Mouse (Mus musculus) midbrain, embryonic 16.5 days (tissue): Measurements from ENCODE around the gene Nfx1. TPM values are rescaled to one million over a fixed set of nuclear protein-coding genes. Genes with fewer than 3 reads are reported as not detected.

Source experiments
- ATAC-seq: fragments of 200-750 bp; cut with Nextera tagmentation; 2 replicates; pipeline ENCODE4 v1.8.0; 2017; ENCODE audit warnings: moderate TSS enrichment
- H3K27ac ChIP-seq: fragments of 300-500 bp; sonication (generic); 2 replicates; pipeline ENCODE4 v1.5.1; 2014; ENCODE audit warnings: mild to moderate bottlenecking, low read length, mixed read lengths
- H3K27me3 ChIP-seq: fragments of 300-500 bp; sonication (generic); 2 replicates; pipeline ENCODE4 v1.6.1; 2014; ENCODE audit warnings: low read depth, low read length, mixed read lengths; ENCODE audit not compliant: control insufficient read depth, insufficient read depth
- H3K36me3 ChIP-seq: fragments of 300-500 bp; sonication (generic); 2 replicates; pipeline ENCODE4 v1.6.1; 2014; ENCODE audit warnings: mild to moderate bottlenecking, low read length, moderate library complexity, mixed read lengths; ENCODE audit not compliant: control insufficient read depth, insufficient read depth
- H3K4me1 ChIP-seq: fragments of 300-500 bp; sonication (generic); 2 replicates; pipeline ENCODE4 v1.6.1; 2014; ENCODE audit warnings: mild to moderate bottlenecking, low read length, mixed read lengths; ENCODE audit not compliant: control insufficient read depth, insufficient read depth
- H3K4me2 ChIP-seq: fragments of 300-500 bp; sonication (generic); 2 replicates; pipeline ENCODE4 v1.6.1; 2014; ENCODE audit warnings: mild to moderate bottlenecking, low read length, mixed read lengths
- H3K4me3 ChIP-seq: fragments of 300-500 bp; sonication (generic); 2 replicates; pipeline ENCODE4 v1.5.1; 2014; ENCODE audit warnings: low read depth, mild to moderate bottlenecking, low read length, moderate library complexity, mixed read lengths
- H3K9ac ChIP-seq: fragments of 300-500 bp; sonication (generic); 2 replicates; pipeline ENCODE4 v1.6.1; 2014; ENCODE audit warnings: low read depth, low read length, mixed read lengths
- H3K9me3 ChIP-seq: fragments of 300-500 bp; sonication (generic); replicated peaks from 2 replicates; pipeline ENCODE4 v1.6.1; 2014; ENCODE audit warnings: mild to moderate bottlenecking, low read length, mixed read lengths; ENCODE audit not compliant: control insufficient read depth, poor library complexity, severe bottlenecking
- WGBS: fragments of 180-500 bp; shearing (Covaris S2); extraction: QIAGEN DNeasy Blood & Tissue Kit; methylation state at CpG from one replicate; pipeline ENCODE4 v1.1.7; 2014; 5-methylcytosine and 5-hydroxymethylcytosine counted together
- polyA plus RNA-seq: library from polyadenylated mRNA; unstranded; fragments of >200 nt; fragmentation: Nextera tagmentation; extraction: Ambion mirVana; gene quantifications from 2 replicates; pipeline ENCODE4 v1.2.1, GENCODE M21; 2015

Gene Nfx1
- polyA plus RNA-seq, 1 experiment from 2014 or later, result 115 TPM

DNA sequence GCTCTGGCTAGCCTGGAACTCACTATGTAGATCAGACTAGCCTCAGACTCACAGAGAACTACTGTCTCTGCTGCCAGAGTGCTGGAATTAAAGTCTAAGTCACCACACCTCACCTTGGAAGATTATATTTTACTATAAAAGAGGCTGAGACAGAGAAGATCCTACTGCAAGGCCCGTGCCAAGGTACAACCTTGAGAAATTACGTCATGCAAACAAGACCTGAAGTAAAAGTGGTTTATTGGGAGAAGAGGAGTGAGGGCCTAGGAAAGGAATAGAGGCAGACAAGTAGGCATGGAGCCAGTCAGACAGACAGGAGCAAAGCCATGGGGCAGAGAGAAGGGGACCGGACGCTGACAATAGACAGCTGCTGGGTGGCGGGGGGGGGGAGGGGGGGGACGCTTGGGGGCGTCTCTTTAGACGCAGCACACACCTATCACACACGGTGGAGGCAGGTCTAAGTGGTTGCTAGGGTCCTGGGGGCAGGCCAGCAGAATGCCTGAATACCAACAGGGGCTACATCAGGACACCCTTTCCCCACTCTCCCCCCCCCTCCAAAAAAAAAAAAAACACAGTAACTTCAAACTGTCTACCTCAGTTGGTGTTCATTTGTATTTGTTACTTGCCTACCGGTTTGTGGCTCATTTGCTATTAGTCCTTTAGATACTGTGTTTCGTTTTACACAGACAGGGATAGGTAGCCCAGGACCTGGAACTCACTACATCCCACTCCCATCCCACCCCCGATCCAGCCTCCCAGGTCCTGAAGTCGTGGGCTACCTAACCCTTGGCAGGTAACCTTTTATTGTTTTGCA, 720 bp upstream of the Nfx1 start:
- H3K27me3 ChIP-seq, result no peaks in the 10 kb centered on the region
- peak overlapping the region; percentile 90 for H3K27ac ChIP-seq
- peak overlapping the region; percentile 85 for H3K9ac ChIP-seq
- H3K4me2 ChIP-seq, result peak overlapping the region; percentile 73
- peak overlapping the region; percentile 91 for H3K4me3 ChIP-seq
- ATAC-seq, result peak; percentile 71
- H3K9me3 ChIP-seq, result no peaks in the 10 kb centered on the region
- peaks cover 3% of the 10 kb centered on the region; the same call in 1 of the 2 replicates for H3K36me3 ChIP-seq
- peaks cover 18% of the 10 kb centered on the region for H3K4me1 ChIP-seq
- 17% methylated on average over 10 of the region's 13 CpGs for WGBS

DNA sequence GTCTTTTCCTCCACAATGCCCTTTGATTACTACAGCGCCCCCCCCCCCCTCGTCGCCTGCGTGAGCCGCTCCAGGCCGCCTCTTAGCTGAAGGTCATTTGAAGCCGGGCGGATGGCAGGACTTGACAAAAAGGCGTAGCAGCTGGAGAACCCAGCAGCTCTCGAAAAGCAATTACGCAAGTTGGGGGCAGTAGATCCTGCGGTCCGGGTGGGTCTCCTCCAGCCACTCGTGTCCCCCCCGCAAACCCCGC, 189 bp upstream of the Nfx1 start:
- Histone ChIP-seq H3K27me3 (no peaks in the 10 kb centered on the region), H3K9ac (peak overlapping the region; percentile 85), H3K9me3 (no peaks in the 10 kb centered on the region), H3K4me1 (peaks cover 18% of the 10 kb centered on the region), H3K4me2 (peak overlapping the region; percentile 73), H3K36me3 (peaks cover 3% of the 10 kb centered on the region; the same call in 1 of the 2 replicates), H3K27ac (peak overlapping the region; percentile 90), H3K4me3 (peak overlapping the region; percentile 91)
- ATAC-seq, result peak; percentile 68; the same call in 1 of the 2 replicates
- WGBS, result under 1% methylated on average over 16 of the region's 16 CpGs

DNA sequence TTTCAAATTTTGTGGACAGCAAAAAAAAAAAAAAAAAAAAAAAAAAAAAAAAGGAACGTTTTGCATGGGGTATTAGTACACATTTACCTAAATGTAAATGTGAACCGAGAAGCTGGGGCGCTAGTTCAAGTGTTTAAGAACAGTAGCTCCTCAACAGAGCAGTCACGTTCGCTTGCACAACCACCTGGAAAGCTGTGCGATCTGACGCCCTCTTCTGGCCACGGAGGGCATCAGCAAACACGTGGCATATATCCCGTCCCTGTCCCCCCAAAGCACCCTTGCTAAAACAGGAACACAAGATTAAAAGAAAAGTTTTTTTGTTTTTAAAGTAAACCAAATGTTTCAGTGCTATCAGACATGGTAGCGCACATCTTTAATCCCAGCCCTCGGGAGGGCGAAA, 1.0 kb downstream of the Nfx1 start:
- Histone ChIP-seq H3K27me3 (no peaks in the 10 kb centered on the region), H3K4me1 (peaks cover 18% of the 10 kb centered on the region), H3K36me3 (no peaks in the 10 kb centered on the region; the same call in 1 of the 2 replicates), H3K9me3 (no peaks in the 10 kb centered on the region), H3K4me2 (peak overlapping the region; percentile 51), H3K4me3 (peak overlapping the region; percentile 91), H3K27ac (no peak overlapping the region), H3K9ac (peak overlapping the region; percentile 85; the same call in 1 of the 2 replicates)
- no peak for ATAC-seq
- 24% methylated on average over 13 of the region's 13 CpGs for WGBS

DNA sequence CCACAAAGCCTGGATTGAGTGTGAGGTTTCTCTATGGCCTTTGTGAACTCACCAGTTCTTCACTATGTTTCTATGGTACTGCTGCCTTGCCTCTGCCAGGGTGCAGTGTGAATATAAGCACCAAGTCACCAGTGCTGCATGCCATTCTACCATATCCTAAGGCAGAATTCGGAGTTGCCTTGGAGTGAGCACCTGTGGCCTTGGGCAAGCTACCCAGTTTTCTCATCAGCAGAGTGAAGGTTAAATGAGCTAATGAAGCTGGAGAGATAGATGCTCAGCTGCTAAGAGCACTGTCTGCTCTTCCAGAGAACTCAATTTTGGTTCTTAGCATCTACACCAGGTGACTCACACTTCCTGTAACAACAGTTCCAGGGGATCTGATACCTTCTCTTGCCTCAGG, 3.3 kb downstream of the Nfx1 start:
- Histone ChIP-seq H3K27me3 (no peaks in the 10 kb centered on the region), H3K27ac (no peak overlapping the region), H3K4me3 (no peak overlapping the region), H3K9me3 (no peaks in the 10 kb centered on the region), H3K36me3 (peaks cover 4% of the 10 kb centered on the region), H3K9ac (no peak overlapping the region), H3K4me2 (no peak overlapping the region), H3K4me1 (peaks cover 18% of the 10 kb centered on the region)
- no peak for ATAC-seq
- 100% methylated on average over 1 of the region's 1 CpGs for WGBS

DNA sequence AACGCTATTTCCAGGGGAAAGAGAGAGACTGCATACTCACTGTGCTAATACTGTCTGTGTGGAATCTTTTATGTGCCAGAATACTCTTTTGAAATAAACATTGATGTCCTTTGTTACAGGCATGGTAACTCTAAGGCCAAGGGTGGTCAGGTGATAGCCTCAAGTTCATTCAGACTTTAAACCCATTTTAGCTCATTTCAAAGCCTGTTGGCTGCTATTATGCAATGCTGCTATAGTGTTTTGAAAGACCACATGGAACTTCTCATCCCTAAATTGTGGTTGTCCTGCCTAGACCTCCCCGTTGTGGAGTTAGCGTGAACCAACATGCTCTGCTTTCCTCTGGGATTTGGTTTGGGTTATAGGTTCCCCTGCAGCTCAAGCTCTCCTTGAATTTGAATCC, 5.0 kb downstream of the Nfx1 start:
- ATAC-seq, result no peak
- no peak overlapping the region for H3K9ac ChIP-seq
- no peak overlapping the region for H3K4me3 ChIP-seq
- no peaks in the 10 kb centered on the region for H3K27me3 ChIP-seq
- WGBS, result 92% methylated on average over 3 of the region's 3 CpGs
- no peak overlapping the region for H3K4me2 ChIP-seq
- H3K27ac ChIP-seq, result no peak overlapping the region
- H3K9me3 ChIP-seq, result no peaks in the 10 kb centered on the region
- peaks cover 4% of the 10 kb centered on the region for H3K36me3 ChIP-seq
- peaks cover 12% of the 10 kb centered on the region for H3K4me1 ChIP-seq

DNA sequence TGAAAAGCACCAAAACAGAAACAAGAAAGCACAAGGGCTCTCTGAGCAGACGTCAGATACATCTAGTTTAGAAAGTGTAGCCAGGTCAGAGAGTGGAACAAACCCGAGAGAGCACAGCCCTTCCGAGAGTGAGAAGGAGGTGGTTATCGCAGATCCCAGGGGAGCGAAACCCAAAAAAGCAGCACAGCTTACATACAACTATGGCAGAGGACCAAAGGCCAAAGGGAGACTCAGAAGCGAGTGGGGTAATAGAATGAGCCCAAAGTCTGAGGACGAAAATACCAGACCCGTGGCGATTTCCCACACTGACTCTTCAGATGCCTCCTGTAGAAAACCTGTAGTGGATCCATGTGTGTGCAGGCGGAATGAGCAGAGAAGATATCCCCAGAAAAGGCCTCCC, 5.9 kb downstream of the Nfx1 start:
- Histone ChIP-seq H3K9ac (no peak overlapping the region), H3K36me3 (peaks cover 6% of the 10 kb centered on the region), H3K4me2 (no peak overlapping the region), H3K4me3 (no peak overlapping the region), H3K27ac (no peak overlapping the region), H3K4me1 (peaks cover 12% of the 10 kb centered on the region), H3K27me3 (no peaks in the 10 kb centered on the region), H3K9me3 (no peaks in the 10 kb centered on the region)
- no peak for ATAC-seq
- 90% methylated on average over 10 of the region's 10 CpGs for WGBS

DNA sequence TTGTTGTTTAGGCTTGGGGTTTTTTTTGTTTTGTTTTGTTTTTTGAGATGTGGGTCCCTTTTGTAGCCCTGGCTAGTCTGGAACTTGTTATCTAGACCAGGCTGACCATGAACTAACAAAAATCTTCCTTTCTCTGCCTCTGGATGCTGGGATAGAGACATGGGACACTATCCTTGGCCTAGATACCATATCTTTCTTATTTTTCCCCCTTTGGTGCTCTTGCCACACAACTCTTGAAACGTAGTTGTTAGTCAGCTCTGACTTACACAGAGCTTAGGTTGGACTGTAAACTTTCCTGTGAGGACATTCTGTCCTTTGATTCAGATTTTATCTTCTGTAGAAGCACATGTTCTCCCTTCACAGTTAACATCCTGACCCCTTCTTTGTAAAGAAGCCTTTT, 8.7 kb downstream of the Nfx1 start:
- Histone ChIP-seq H3K27me3 (no peaks in the 10 kb centered on the region), H3K4me2 (no peak overlapping the region), H3K36me3 (peaks cover 7% of the 10 kb centered on the region), H3K27ac (no peak overlapping the region), H3K4me3 (no peak overlapping the region), H3K4me1 (no peaks in the 10 kb centered on the region), H3K9me3 (no peaks in the 10 kb centered on the region), H3K9ac (no peak overlapping the region)
- ATAC-seq, result no peak
- WGBS, result 95% methylated on average over 1 of the region's 1 CpGs

DNA sequence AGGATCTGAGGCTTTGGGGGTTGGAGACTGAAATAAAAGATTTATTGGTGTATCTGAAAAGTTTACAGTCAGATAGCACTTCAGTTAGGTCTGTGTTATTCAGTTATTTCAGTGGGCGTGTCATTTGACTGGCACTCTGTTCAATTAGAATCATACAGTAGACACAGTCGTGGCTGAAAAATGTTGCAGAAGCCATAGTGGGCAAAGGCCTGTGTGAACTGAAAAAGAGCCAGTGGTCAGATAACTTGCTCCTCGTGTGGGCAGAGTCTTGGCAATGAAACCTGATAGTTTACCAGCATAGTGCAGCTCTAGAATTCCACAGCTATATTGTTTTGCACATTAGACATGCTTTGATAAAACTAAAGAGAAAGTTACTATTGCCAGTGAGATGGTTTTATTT, 11.8 kb downstream of the Nfx1 start:
- 94% methylated on average over 3 of the region's 3 CpGs for WGBS
- Histone ChIP-seq H3K9ac (no peak overlapping the region), H3K4me3 (no peak overlapping the region), H3K9me3 (no peaks in the 10 kb centered on the region), H3K4me1 (no peaks in the 10 kb centered on the region), H3K36me3 (peaks cover 22% of the 10 kb centered on the region), H3K27ac (no peak overlapping the region), H3K4me2 (no peak overlapping the region), H3K27me3 (no peaks in the 10 kb centered on the region)
- ATAC-seq, result no peak

DNA sequence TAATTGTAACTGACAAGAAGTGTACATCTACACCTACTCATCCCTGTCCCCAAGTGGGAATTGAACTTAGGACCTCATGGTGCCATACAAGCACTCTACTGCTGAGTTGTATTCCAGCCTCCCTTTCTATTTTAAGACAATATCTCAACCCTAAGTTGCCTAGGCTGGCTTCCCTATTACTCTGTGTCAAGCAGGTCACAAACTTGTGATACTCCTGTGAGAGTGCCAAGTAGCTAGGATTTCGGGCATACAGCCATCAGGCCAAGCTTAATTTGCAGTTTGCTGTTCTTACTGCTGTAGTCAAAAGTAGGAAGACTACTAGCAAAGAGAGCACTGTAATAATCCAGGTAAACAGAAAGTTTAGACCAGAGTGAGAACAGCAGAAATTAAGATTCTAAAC, 13.0 kb downstream of the Nfx1 start:
- Histone ChIP-seq H3K27ac (no peak overlapping the region), H3K36me3 (peaks cover 30% of the 10 kb centered on the region), H3K4me2 (no peak overlapping the region), H3K9ac (no peak overlapping the region), H3K4me1 (no peaks in the 10 kb centered on the region), H3K27me3 (no peaks in the 10 kb centered on the region), H3K9me3 (no peaks in the 10 kb centered on the region), H3K4me3 (no peak overlapping the region)
- WGBS, result 91% methylated on average over 1 of the region's 1 CpGs
- ATAC-seq, result no peak
